Mouse (Mus musculus) thymus, postnatal 25 days (tissue): ENCODE measurements around the gene Cradd.
A peak's percentile ranks its signal among the peaks of the same experiment; 100 is the strongest.

Experiments used
- DNase-seq: peaks from one replicate; pipeline ENCODE4 v3.0.0; 2022

Gene Cradd

DNA sequence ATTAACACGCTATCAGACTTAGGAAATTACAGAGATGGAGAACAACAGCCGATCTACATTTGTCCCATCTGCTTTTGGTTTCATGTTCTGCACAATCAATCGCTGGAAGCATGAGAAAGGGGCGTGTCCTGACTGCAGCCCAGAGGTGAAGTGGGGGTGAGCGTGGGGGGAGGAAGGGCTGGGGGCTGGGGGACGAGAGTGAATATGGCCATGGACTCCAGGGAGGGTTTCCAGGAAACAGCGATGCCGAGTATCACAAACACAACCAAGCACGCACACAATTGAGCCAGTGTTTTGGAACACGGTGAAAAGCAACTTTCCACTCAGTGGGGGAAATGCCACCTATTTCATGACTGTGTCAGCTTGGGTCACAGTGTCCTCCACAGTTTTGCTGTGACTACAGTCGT, 130.1 kb downstream of the Cradd start:
- DNase-seq, result no peak

DNA sequence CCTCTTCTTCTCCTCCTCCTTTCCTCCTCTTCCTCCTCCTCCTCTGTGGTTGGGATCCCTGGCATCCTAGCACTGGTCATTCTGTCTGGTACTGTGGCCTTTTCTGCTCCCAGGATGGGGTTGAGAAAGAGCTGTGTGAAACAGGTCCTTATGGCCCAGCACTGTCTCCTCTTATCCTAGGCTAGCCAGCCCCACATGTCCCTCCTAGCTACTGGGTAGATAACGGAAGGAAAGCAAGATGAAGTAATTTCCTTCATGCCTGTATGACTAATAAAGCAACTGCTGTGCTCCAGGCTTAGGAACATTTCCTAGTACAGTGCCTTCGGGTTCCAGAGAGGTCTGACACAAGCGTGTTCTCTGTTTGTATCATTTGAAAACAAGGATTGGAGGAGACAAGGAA, 132.1 kb downstream of the Cradd start:
- DNase-seq, result no peak

DNA sequence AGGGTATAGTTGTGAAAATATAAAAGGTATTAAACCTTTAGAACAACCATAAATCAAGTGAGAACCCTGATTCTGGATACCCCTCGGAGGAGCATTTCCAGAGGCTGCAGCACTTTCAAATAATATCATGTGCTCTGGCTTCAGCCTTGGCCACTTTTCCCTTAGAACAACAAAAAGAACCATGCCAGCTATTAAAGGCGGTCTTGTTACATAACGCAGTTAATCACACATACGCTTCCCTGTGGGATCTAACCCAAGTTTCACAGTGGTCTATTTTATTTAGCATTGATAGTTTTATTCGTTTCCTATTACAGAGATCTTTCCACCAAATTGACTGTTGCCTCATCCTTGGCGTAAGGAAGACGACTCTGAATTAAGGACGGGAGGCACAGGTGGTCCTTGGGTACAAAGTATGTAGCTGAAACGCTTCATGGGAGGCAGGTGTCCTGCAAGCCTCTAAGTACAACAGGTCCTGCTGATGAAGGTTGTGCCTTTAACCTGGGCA, 132.7 kb downstream of the Cradd start:
- DNase-seq, result no peak

DNA sequence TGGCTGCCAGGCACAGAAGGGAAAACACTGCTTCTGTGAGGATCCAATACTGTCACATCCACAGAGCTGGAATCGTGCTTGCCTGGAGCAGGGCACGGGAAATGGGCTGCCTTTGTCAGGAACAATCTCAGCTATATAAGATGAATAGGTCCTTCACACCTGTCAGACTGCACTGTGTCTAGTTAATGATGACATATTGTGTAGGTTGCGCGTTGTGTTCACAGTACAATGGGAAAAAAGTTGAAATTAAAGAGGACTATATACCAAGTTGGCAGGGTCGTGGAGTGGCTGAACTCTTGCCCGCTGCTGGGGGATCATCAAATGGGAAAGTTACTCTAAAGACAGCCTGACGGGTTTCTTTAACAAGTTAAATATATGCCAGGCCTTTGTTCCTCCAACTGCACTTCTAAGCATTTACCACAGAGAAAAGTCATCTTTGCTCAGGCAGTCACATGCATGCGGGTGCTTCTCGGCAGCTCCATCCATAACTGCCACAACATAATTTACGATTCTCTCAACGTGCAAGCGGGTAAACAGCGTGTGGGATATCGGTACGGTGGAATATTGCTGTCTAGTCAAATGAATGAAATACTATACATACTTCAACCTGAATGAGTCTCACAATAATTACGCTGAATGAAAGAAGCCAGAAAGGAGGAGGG, 134.3 kb downstream of the Cradd start:
- DNase-seq, result no peak

DNA sequence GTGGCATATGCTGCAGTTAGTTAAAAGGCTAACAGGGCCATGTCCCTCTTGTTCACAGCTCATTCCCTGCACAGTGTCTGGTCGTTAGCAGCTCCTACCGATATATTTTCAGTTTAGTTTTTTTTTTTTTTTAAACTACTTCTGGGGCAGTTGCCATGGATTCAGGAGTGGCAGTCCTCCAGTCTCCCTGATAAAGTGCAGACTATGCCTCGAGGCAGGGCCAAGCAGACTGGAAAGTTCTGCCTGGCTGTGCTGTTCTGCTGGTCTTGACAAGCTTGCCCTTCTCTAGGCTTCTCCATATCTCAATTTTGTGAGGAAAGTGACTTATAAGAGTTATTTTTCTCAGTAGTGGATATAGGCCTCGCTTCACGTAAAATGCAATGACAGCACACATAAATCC, 139.7 kb downstream of the Cradd start:
- no peak for DNase-seq

DNA sequence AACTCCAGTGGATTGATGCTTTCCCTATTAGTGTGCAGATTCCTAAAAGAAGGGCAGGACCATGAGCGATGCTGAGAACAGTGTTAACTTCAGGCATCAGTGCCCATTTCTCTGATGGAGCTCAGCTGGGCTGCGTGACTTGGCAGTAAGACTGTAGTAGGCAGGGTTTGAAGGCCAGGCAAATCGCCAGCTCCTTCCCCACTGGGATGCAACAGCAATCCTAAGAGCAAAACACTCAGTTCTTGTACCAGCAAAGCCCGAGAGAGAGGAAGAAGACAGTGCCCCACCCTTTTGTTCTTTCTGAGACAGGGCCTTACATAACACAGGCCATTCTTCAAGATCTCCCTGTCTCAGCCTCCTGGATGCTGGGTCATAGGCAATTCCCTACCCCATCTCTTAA, 140.9 kb downstream of the Cradd start:
- no peak for DNase-seq

DNA sequence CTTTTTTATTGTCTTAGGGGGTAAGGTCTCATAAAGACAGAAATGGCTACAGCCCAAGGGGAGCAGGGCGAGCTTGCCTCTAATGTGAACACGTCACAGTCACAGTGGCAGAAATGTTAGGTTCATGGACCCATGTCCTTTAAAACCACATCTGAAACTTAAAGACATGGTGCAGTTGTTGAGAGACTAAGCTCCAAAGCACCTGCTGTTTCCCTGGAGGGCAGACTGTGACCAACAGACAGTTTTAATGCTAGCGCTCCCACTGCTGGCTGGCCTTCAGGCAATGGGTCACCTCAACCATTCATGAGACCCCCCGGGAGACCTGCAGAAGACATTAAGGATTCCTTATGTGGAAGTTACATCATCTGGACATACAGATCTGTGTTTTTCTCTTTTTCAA, 141.5 kb downstream of the Cradd start:
- DNase-seq, result no peak

DNA sequence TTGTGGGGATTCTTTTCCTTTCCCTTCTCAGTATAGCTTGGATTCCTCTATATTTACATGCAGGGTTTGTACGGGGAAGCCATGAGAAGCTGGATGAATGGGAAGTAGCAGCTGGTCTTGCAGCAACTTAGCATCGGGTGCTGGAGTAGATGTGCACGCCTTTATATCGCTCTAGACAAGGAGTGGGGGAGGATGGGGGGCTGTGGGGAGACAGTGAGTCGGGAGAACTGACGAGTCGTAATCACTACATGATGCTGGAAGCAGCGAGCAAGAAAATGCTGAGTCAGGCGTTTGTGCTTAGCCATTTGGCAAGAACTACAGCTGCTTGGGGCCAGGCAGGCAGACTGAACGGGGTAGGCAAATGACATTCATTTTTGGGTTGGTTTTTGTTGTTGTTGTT, 142.4 kb downstream of the Cradd start:
- DNase-seq, result no peak

DNA sequence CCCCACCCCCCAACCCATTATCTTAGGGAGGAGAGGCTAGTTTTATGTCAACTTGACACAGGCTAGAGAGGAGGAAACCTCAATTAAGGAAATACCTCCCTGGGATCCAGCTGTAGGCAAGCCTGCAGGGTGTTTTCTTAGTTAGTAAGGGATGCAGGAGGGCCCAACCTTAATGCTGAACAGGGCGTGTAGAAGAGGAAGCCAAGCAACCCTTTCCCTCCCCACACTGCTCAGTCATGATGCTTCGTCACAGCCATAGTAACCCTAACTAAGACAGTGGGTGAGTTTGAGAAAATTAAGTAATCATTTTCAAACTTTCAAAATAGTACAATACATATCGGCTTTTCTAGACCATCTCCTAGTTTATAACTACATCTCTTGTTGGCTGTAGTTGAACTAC, 143.0 kb downstream of the Cradd start:
- no peak for DNase-seq

DNA sequence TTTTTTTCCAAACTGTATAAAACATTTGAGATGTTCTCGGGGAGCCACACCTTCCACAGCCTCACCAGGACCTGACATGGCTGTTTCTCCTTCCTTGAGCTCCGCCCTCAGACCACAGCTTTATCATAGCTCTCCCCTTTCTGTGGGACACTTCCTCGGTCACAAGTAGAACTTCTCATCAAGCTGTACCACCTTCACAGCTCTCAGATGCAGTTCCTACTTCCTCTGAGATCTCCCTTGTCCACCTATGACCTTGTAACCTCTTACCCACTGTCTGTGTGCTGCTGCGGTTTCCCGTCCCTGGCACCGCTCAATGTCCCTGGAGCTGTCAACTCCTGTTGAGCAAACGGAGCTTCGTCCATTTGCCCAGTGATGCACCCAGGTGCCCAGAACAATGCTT, 143.8 kb downstream of the Cradd start:
- DNase-seq, result no peak

DNA sequence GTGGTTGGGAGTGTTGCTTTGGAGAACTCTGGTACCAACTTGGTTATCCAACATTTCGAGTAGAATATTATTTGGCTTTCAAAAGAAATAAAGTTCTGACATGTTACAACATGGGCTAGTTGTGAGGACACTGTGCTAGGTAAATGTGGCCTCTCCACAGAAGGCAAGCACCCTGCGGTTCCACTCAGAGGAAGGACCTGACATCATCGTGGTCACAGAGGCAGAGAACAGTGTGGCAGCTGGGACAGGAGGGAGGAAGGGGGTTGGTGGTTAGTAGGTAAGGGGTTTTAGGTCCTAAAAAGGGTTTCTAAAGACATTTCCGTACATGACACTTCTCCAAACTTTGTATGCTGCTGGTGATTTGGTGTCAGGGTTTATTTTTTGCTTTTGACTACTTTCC, 145.1 kb downstream of the Cradd start:
- DNase-seq, result no peak

DNA sequence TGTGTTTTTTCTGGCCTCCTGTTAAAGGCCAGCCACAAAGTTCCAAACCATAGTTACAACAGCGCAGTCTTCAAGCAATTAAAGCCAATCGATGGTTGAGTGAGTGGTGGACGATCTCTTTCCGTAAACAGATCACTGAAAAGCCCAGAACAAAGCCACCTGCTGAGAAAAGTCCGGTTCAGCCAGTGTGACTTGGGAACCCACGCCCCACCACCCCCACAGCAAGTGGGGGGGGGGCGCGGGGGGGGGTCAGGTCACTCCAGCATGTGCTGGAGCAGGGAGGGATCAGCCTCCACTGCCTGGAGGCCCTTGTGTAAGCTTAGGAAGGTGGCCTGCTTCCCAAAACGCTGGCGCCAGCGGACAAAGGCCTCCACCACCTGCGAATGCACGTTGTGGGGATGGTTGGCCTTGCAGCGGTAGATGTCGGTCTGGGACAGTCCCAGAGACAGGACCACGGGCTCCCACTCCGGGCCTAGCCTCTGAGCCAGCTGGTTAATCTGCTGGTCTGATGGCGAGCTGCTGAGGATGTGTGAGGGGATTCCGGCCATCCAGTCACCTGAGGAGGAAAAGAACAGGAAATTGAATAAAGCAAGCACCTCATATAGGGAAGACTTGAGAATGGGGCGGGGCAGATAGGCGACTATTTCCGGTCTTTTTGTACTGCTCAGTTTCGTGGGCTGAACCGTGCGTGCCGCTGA, 148.4 kb downstream of the Cradd start:
- no peak for DNase-seq

DNA sequence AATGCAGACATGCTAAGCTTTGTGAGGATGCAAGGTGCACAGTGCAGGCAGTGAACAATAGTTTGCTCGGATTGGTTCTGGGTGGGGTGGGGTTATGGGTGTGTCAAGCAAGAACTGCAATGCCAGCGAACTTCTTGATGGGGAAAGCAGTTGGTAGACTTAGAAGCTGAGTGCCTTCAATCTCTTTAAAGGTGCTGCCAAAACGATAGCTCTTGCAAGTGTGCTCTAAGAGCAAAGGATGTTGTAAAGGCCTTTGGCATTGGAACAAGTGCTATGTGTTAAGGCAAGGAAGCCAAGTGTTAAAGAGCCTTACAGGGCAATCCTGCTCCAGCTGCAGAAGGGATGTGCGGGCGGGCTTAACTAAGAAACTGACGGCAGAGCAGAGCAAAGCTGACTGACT, 149.7 kb downstream of the Cradd start:
- no peak for DNase-seq

DNA sequence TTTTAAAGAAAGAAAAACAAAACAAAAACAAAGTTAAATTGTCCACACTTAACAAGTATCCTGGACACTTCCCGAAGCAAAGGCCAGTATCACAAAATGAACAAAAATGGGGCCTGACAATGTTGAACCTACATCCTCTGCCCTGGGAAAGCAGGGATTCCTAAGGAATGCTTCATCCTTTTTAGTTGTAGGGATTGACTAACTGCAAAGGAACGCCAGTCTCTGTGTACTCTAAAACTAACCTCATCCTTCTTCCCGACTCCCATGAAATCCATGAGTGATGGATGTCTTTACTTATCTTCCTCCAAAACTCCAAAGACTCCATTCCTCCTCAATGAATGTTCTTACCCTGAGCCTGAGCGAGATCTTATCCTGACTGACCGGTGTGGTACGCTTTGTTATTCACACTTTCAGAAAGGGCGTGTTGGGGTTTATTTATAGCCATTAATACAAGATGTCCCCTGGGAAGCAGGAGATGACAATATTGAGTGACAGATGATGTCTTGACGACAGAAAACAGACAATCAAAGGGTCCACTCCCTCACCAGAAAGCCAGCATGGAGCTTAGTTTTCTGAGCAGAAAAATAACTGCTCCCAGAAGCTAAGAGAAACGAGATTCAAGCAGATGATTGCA, 153.1 kb downstream of the Cradd start:
- no peak for DNase-seq

DNA sequence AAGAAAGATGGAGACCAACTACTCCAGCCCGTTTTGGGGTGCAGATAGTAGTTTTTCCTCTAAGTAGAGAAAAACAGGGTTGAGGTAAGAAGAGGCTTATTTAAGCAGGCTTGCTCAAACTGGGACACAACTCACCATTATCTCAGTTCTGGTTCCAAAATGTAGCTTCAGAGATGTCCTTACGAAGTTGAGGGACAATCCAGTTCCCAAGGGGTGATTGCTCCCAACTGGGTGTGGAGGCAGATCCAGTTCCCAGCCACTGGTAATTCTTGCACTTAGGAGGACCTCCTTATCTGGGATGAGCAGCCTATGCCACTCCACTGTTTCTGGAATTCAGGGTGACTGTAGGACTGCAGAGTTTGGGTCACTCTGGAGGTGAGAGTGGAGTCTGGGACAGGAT, 159.0 kb downstream of the Cradd start:
- DNase-seq, result no peak

DNA sequence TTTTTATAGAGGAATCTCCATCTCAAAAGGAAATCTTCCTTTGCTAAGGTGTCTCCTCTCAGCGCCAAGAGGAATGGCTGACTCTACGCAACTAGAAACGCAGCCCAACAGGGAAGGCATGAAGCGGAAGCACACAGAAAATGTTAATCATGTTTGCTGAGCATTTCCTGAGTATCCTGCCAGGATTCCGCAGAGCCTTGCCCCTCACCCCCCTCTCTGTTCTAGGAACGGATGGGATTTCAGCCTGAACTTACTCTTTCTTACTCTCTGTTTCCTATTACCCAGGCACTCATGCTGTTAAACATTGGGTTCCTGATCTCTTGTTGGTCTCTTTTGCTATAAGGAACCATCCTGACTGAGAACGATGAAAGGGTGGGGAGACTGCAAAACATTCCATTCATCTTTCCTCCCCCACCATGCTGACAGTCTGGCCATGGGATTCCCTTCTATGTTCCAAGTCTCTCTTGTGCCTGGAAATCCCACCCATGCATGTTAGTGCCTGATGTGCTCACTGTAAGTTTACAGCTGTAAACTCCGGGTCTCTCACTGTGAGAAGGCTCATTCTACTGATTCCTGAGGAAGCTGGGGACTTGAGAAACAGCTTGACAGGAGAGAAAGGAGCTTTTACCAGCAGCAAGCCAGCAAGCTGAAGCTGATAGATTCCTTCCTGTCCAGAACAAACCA, 161.1 kb downstream of the Cradd start:
- no peak for DNase-seq

DNA sequence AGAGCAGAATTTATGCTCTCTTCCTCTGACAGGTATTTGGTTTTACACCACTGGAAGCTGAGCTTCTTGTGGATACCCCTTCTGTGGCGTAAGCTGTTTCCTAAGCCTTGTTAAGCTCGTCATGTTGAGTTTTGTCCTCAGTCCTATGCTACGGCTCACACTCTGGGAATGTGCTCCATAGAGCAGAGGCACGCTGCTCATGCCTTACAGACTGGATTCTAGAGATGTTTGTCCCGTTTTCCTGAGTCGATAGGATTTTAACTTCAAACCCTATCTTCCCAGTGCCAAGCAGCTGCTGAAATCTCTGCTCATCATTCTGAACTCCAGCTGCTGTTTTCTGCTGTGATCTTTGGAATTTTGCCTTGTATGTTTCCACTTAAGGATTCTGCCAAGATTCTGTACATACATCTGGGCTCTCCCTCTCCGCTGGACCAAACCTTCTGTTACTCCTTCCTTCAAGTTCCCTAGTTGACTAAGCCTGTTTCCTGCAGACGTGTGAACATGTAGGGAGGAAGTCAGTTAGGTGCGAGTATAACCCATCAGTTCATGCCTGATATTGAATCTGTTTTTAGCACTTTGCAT, 164.2 kb downstream of the Cradd start:
- no peak for DNase-seq

DNA sequence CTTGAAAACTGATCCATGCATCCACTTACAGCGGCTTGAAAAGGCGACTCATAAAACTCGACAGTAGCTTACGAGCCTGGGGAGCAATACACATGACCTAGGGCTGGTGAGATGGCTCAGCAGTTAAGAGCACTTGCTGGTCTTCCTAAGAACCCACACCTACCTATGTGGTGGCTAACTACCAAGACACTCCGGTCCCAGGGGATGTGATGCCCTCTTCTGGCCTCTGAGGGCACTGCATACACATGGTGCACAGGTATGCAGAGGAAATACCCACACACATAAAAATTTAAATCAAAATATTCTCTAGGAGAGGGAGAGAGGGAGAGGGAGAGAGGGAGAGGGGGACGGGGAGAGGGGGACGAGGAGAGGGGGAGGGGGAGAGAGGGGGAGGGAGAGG, 167.5 kb downstream of the Cradd start:
- peak; percentile 42 for DNase-seq

DNA sequence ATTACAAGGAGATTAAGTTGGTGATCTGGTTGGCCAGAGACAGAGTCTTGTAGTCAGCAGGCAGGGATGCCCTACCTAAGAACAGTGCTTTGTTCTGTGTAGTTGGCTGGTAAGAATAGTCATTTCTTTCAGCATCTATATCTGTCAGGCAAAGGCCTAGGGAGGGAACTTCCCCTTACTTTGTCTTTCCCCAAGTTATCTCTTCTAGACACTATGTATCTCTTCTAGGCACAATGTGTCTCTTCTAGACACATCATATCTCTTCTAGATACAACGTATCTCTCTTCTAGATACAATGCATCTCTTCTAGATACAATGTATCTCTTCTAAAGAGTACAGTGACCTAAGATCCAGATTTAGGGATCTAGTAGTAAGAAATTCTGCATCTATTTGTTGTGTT, 169.3 kb downstream of the Cradd start:
- no peak for DNase-seq

DNA sequence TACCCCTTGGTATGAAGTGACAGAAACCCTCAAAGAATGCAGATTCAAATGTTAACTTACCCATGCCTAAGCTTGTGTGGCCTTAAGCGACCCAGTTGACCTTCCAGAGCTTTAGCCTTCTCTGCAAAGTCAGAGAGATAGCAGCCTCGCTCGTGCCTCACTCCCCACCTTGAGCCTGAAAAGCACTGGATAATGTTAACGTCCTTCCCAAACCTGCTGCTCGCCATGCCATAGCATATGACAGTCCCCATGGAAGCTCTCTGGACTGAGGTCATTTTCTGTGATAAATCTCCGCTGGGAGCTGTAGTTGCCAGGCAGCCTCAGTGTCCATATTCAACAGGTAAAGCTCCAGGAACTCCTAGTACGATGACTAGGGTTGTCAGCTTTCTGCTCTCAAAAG, 170.7 kb downstream of the Cradd start:
- no peak for DNase-seq

DNA sequence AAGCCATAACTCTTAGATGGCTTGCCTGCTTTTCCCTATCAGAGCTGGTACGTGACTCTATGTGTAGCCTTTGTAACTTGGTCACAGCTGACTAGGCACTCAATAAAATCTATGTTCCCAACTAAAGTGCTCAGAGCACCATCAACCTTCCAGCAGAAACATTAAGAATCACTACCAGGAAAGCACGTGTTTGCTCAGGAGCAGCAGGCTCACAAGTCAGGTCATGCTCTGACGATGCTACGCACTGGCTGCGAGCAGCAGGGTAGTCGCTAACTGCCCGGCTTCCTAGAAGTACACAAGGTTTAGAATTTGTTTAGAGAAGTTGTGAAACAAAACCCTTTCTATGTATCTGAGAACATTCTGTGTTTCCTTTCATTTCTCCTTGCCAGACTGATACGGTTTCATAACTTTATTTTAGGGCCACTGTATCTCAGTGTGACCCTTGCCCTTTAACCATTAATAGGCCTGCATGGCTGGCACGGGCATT, 171.4 kb downstream of the Cradd start:
- no peak for DNase-seq

DNA sequence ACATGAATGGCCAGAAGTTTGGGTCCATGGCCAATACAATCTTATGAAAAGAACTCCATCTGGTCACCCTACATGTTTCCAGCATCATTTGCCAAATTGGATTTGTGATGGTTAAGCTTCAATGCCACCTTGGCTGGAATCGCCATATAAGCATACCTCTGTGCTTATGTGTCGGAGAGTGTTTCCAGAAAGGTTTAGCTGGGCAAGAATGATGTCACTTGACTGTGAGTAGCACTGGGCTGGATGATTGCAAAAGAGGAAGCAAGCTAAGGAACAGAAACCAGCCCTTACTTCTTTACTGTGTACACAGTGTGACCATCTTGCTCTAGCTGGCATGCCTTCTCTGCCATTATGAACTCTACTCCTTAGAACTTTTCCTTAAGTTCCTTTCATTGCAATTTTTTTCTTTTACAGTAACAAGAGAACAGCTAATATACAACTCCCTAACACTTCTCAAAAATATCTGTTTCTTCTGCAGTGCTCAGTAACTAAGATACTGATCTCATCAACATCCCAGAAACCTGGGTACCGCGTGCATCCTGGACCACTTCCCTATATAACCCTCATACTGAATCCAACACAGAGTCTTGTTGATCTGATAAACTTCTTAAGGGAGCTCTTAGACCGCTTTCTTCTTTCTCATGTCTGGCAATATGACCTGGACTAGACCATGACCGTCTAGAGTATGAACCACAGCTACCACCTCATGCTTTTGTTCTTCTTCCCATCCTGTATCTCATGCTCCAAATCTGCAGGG, 172.7 kb downstream of the Cradd start:
- DNase-seq, result no peak
